ENCODE assay signal across 8 mouse cellular contexts in genomic region chr8:124434126-124434790, GRCm38 (mm10). TPM values are rescaled to one million over a fixed set of nuclear protein-coding genes. Genes with fewer than 3 reads are reported as not detected.
DNase-seq lines count a peak whose midpoint lies in the region; ATAC-seq and TF ChIP-seq lines count a peak whose summit lies in the region.

No protein-coding gene starts in this region.

- DNase-seq in NIH3T3 (ENCODE audit: low read depth): peak; percentile 99
- peak; percentile 99 for DNase-seq in cerebellum, adult 9-11 months
- peak; percentile 96 for DNase-seq in layer of hippocampus, adult 8-10 months (ENCODE audit: low spot score in 2 of 2)
- peak; percentile 99 for DNase-seq in lung, embryonic 14.5 days
- peak; percentile 91 for DNase-seq in ovary, postnatal 10 days (ENCODE audit: low spot score)
- peak; percentile 92 for DNase-seq in thymus, postnatal 0 days (ENCODE audit: low spot score)

- peak overlapping the region; percentile 61 for H3K4me3 ChIP-seq in lung, embryonic 14.5 days (ENCODE audit: low read depth, low read length)

- no peaks in the 10 kb centered on the region for H3K9me3 ChIP-seq in lung, embryonic 14.5 days (ENCODE audit: low read depth, low read length)

- H3K27me3 ChIP-seq in lung, embryonic 14.5 days (ENCODE audit: insufficient read depth, low read length): peaks cover 21% of the 10 kb centered on the region

- peak overlapping the region; percentile 99 for H3K4me2 ChIP-seq in lung, embryonic 14.5 days

- 0 out of 2 replicates have a peak, but pooled peaks cover 5% of the 10 kb centered on the region for H3K4me1 ChIP-seq in lung, embryonic 14.5 days (ENCODE audit: insufficient read depth)

- no peak for TF ChIP-seq CTCF in lung, embryonic 14.5 days (IDR thresholded peaks at IDR 0.05; ENCODE audit: low read depth)

- H3K36me3 ChIP-seq in lung, embryonic 14.5 days (ENCODE audit: insufficient read depth): no peaks in the 10 kb centered on the region

- peak; percentile 83 for ATAC-seq in frontal cortex, adult (ENCODE audit: low TSS enrichment)
- peak; percentile 98 to 99 for ATAC-seq in hematopoietic stem cell, adult 5-6 weeks (replicated peaks in 1 of 2; ENCODE audit: insufficient read depth in 1 of 2, low FRiP score in 2 of 2, low TSS enrichment in 1 of 2, low read depth in 1 of 2, poor library complexity in 2 of 2, severe bottlenecking in 2 of 2)
- ATAC-seq in lung, embryonic 14.5 days (ENCODE audit: insufficient read depth): peak; percentile 98

- H3K9ac ChIP-seq in lung, embryonic 14.5 days: peak overlapping the region; percentile 56

- under 1% methylated on average over 78 of the region's 101 CpGs for WGBS in lung, embryonic 14.5 days

- no peak overlapping the region for H3K27ac ChIP-seq in lung, embryonic 14.5 days (ENCODE audit: low read depth)

RNA-seq across cellular contexts. Expression of gene Pgbd5, which starts 5.2 kb away (rescaled TPM):
- not detected in 2 replicates for total RNA-seq in hematopoietic stem cell, adult 5-6 weeks (2017)
- 100 to 1,000 TPM; 221 to 255 (median 242) TPM for total RNA-seq in layer of hippocampus, adult 8-10 months (2022)
- 2.2 and 2.5 TPM in 2 replicates for polyA plus RNA-seq in lung, embryonic 14.5 days (2014; fragmentation: Nextera tagmentation; extraction: Ambion mirVana)
- polyA plus RNA-seq in thymus, postnatal 0 days (2015; fragmentation: Nextera tagmentation; extraction: Ambion mirVana): 0.25 and 0.32 TPM in 2 replicates

Comparison
In these comparisons a context has a peak if more than half of its experiments do, and no peak if none do; other contexts are left out.
1. RNA of gene Pgbd5, which starts 5.2 kb away (total RNA-seq): 221 to 255 TPM in layer of hippocampus, adult 8-10 months; not detected in hematopoietic stem cell, adult 5-6 weeks; every median in the first group is over 100 times any median in the second.
2. Peak in every context shown above with its lines, with median percentiles within 50 percentile points of each other: DNase-seq and ATAC-seq.